Mouse (Mus musculus) CD4-positive naive resting alpha-beta T cell, adult 57 days (primary cell): ENCODE measurements around the gene Rab40b. TPM values are rescaled to one million over a fixed set of nuclear protein-coding genes. Genes with fewer than 3 reads are reported as not detected.

ENCODE experiments used
- total RNA-seq: library from RNA; stranded (reverse); gene quantifications from one replicate; pipeline ENCODE4 v1.2.4, GENCODE M21; 2023

Rab40b gene
- not detected for total RNA-seq

GRCm38 (mm10) chr11:121387750-121388553 lies at the start of gene Rab40b:
Gene Rab40b (minus strand): TSS chr11:121388251.

DNA sequence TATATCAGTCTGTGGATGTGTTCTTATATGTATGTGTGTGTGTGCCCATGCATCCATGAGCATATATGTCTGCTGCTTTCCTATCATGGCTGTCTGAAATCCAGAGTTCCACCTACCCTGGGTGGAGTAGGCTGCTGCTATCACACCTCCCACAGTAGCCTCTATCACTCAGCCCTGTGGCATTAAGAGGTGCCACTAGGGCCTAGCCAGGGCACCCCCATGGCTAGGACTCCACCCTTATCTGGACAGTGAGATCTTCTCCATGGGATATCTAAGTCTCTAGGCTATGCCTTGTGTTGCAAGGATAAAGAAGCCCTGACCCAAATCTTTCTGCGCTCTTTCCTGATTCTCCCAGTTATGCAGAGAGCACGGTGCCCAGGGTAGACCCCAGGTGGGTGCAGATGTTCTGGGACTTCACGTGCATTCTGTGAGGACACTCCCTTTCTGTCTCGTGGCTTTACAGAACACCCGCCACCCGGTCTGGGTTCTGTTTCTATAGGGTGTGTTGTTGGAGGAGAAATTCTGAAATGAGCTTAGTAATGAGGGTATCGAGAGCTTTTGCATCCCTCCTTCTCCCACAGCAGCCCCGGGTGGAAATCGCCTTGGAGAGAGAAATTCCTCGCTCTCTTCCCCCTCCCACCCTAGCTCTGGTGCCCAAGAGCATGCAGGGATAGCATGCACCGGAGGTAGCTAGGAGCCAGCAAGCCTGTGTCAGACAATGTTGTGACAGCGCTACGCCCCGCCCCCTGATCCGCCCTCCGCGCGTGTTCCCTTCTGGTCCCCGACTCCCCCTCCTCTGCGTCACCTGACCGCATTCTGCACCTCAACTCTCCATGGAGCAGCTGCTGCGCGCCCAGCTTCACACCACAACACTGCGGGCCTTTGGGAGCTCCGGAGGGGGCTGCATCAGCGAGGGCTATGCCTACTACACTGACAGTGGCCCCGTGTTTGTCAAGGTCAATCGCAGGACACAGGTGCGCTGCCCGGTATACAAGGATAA lies 46.4 kb upstream of the Rab40b start, which contains the start of gene Fn3k:
TSS of gene Fn3k (plus strand) at position 758 of the 1,000 bp plus-strand sequence.

DNA sequence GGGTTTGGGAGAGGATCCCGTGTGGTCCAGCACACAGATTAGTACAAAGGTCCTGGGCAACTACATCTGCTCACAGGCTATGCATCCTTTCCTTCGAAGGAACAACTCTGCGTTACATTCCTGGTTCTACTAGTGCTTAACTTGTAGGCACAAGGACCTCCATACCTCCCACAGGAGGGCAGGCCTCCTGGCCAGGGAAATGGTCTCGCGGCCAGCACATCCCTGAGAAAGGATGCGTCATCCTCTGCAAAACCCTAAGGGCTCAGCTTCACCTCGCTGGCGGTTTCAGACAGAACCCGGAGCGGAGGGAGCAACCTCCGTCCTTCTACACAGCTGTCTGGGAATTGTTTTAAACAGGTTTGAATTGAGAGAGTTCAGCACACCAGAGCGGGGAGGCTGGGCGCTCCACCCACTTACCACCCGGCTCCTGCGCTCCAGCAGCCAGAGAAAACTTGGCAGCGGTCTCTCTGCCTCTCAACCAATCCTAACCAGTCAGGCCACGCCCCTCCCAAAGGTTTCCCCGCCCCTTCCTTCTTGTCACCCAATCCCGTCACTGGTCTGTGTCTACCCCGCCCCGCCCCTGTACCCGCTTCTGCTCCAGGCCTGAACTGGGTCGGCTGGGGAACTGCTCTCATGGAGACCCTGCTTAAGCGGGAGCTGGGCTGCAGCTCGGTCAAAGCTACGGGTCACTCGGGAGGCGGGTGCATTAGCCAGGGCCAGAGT lies 32.9 kb upstream of the Rab40b start, which contains the start of gene Fn3krp:
TSS of gene Fn3krp (plus strand) at position 572 of the 723 bp plus-strand sequence.

GRCm38 (mm10) chr11:121354091-121354707 lies 33.9 kb downstream of the Rab40b start, which contains the start of gene Wdr45b:
Gene Wdr45b (minus strand): TSS chr11:121354445.

Other genes with a start within 250 kb of the Rab40b start
- gene Tex19.1, start 242.1 kb downstream of the Rab40b start, total RNA-seq, result not detected
- not detected for gene Uts2r, start 228.0 kb downstream of the Rab40b start, total RNA-seq
- 11.3 TPM for gene Hexdc, start 183.8 kb downstream of the Rab40b start, total RNA-seq
- gene Ogfod3, start 183.5 kb downstream of the Rab40b start, total RNA-seq, result 3.7 TPM
- 56.5 TPM for gene Cybc1, start 158.9 kb downstream of the Rab40b start, total RNA-seq
- gene Narf, start 151.0 kb downstream of the Rab40b start, total RNA-seq, result 30.7 TPM
- 39.0 TPM for gene Foxk2, start 128.3 kb downstream of the Rab40b start, total RNA-seq
- 56.3 TPM for gene Wdr45b, start 33.8 kb downstream of the Rab40b start, total RNA-seq
- gene Fn3krp, start 33.1 kb upstream of the Rab40b start, total RNA-seq, result 5.7 TPM
- 0.30 TPM for gene Fn3k, start 46.7 kb upstream of the Rab40b start, total RNA-seq
- gene Tbcd, start 63.7 kb upstream of the Rab40b start, total RNA-seq, result 38.8 TPM
- gene Zfp750, start 131.1 kb upstream of the Rab40b start, total RNA-seq, result not detected